Mouse (Mus musculus): ENCODE data around the gene E130114P18Rik. TPM values are rescaled to one million over a fixed set of nuclear protein-coding genes. Genes with fewer than 3 reads are reported as not detected.

The E130114P18Rik gene
- total RNA-seq, 2 experiments from 2014 or later: not detected

Other genes starting within 250 kb of the E130114P18Rik start
- gene Nfia, start 5.3 kb downstream of the E130114P18Rik start, total RNA-seq (2021): 100 to 1,000 TPM; 206 to 217 TPM

All from heart, postnatal 4 days (tissue).